Mouse (Mus musculus) limb, embryonic 13.5 days (tissue): ENCODE data around the gene Abcc2. TPM values are rescaled to one million over a fixed set of nuclear protein-coding genes. Genes with fewer than 3 reads are reported as not detected.
A peak's percentile ranks its signal among the peaks of the same experiment; 100 is the strongest.

Experiments used
- ATAC-seq: fragments of 200-750 bp; cut with Nextera tagmentation; 2 replicates; pipeline ENCODE4 v1.8.0; 2017; ENCODE audit warnings: low read depth, moderate number of reproducible peaks, moderate TSS enrichment; ENCODE audit not compliant: low FRiP score
- H3K27ac ChIP-seq: fragments of 300-500 bp; sonication (generic); 2 replicates; pipeline ENCODE4 v1.5.1; 2015; ENCODE audit warnings: inconsistent platforms, mild to moderate bottlenecking, moderate library complexity
- H3K27me3 ChIP-seq: fragments of 300-500 bp; sonication (generic); 2 replicates; pipeline ENCODE4 v1.6.1; 2015; ENCODE audit warnings: mild to moderate bottlenecking, inconsistent platforms
- H3K36me3 ChIP-seq: fragments of 300-500 bp; sonication (generic); 2 replicates; pipeline ENCODE4 v1.6.1; 2015; ENCODE audit warnings: inconsistent platforms, mild to moderate bottlenecking, moderate library complexity
- H3K4me1 ChIP-seq: fragments of 300-500 bp; sonication (generic); 2 replicates; pipeline ENCODE4 v1.6.1; 2015; ENCODE audit warnings: inconsistent platforms
- H3K4me2 ChIP-seq: fragments of 300-500 bp; sonication (generic); replicated peaks from 2 replicates; pipeline ENCODE4 v1.6.1; 2015; ENCODE audit warnings: inconsistent platforms, mild to moderate bottlenecking, moderate library complexity
- H3K4me3 ChIP-seq: fragments of 300-500 bp; sonication (generic); 2 replicates; pipeline ENCODE4 v1.5.1; 2015; ENCODE audit warnings: moderate library complexity, mild to moderate bottlenecking, inconsistent platforms
- H3K9ac ChIP-seq: fragments of 300-500 bp; sonication (generic); 2 replicates; pipeline ENCODE4 v1.6.1; 2015; ENCODE audit warnings: mild to moderate bottlenecking, inconsistent platforms
- H3K9me3 ChIP-seq: fragments of 300-500 bp; sonication (generic); 2 replicates; pipeline ENCODE4 v1.6.1; 2016; ENCODE audit warnings: inconsistent platforms
- WGBS: fragments of 180-500 bp; shearing (Covaris S2); methylation state at CpG from one replicate; pipeline ENCODE4 v1.1.7; 2015; 5-methylcytosine and 5-hydroxymethylcytosine counted together
- polyA plus RNA-seq: library from polyadenylated mRNA; unstranded; fragments of >200 nt; fragmentation: Nextera tagmentation; extraction: Ambion mirVana; gene quantifications from 2 replicates; pipeline ENCODE4 v1.2.1, GENCODE M21; 2015

Gene Abcc2
- polyA plus RNA-seq, 1 experiment from 2014 or later: 0.09 TPM

GRCm38 (mm10) chr19:43887725-43888124 is 105.7 kb downstream of the Abcc2 start:
- peak overlapping the region; percentile 28; the same call in 1 of the 2 replicates for H3K4me2 ChIP-seq
- no peaks in the 10 kb centered on the region for H3K27me3 ChIP-seq
- no peak overlapping the region for H3K27ac ChIP-seq
- WGBS: 69% methylated on average over 2 of the region's 2 CpGs
- peaks cover 16% of the 10 kb centered on the region for H3K4me1 ChIP-seq
- H3K9me3 ChIP-seq: no peaks in the 10 kb centered on the region
- peaks cover 13% of the 10 kb centered on the region; the same call in 1 of the 2 replicates for H3K36me3 ChIP-seq
- H3K9ac ChIP-seq: no peak overlapping the region
- no peak for ATAC-seq
- H3K4me3 ChIP-seq: no peak overlapping the region

Other genes starting within 250 kb of the Abcc2 start
- gene Nkx2-3, start 169.9 kb upstream of the Abcc2 start, polyA plus RNA-seq: not detected in 2 replicates
- gene Slc25a28, start 107.3 kb upstream of the Abcc2 start, polyA plus RNA-seq: 12.2 and 14.2 TPM in 2 replicates
- 11.2 and 12.4 TPM in 2 replicates for gene Entpd7, start 92.5 kb upstream of the Abcc2 start, polyA plus RNA-seq
- gene Cutc, start 29.2 kb upstream of the Abcc2 start, polyA plus RNA-seq: 13.0 and 14.6 TPM in 2 replicates
- 11.4 and 14.5 TPM in 2 replicates for gene Cox15, start 29.2 kb upstream of the Abcc2 start, polyA plus RNA-seq
- 26.7 and 27.3 TPM in 2 replicates for gene Dnmbp, start 158.0 kb downstream of the Abcc2 start, polyA plus RNA-seq
- gene Cpn1, start 204.4 kb downstream of the Abcc2 start, polyA plus RNA-seq: 0.15 and 0.46 TPM in 2 replicates
- gene Cyp2c23, start 247.0 kb downstream of the Abcc2 start, polyA plus RNA-seq: 0.14 and 0.15 TPM in 2 replicates